Mouse (Mus musculus): ENCODE results near the gene Nubp2. TPM values are rescaled to one million over a fixed set of nuclear protein-coding genes. Genes with fewer than 3 reads are reported as not detected.

Nubp2 gene
- polyA plus RNA-seq, 1 experiment from 2014 or later, result 71.8 TPM

- 77% methylated on average over 8 of the region's 8 CpGs for WGBS
- H3K27me3 ChIP-seq (replicated peaks; ENCODE audit: low read depth, poor library complexity, severe bottlenecking), result no peaks in the 10 kb centered on the region
- H3K27ac ChIP-seq (replicated peaks), result no peak overlapping the region
- H3K4me1 ChIP-seq, result peaks cover 19% of the 10 kb centered on the region
- no peak overlapping the region for H3K4me3 ChIP-seq
- no peak for DNase-seq (ENCODE audit: low spot score)
- H3K9me3 ChIP-seq, result no peaks in the 10 kb centered on the region
- no peaks in the 10 kb centered on the region for H3K36me3 ChIP-seq (replicated peaks)
Measured at GRCm38 (mm10) chr17:24874989-24875388, 11.2 kb downstream of the Nubp2 start.

DNA sequence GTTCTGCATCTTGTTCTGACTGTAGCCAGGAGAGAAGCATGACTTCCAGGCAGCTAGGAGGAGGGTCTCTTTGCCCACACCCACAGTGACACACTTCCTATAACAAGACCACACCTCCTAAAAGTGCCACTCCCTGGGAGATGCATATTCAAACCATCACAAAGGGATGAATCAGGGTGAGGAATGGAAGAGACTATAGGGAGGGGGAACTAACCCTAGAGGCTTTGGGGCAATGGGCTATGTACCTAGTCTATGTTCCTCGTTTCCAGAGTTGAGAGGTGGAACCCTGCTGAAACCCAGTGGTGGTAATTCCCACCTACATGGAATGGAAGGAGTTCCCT, 11.8 kb downstream of the Nubp2 start:
- no peak for DNase-seq (ENCODE audit: low spot score)
- no peaks in the 10 kb centered on the region for H3K36me3 ChIP-seq (replicated peaks)
- WGBS, result 73% methylated on average over 1 of the region's 1 CpGs

GRCm38 (mm10) chr17:24873695-24874404, 12.3 kb downstream of the Nubp2 start:
- Histone ChIP-seq H3K4me1 (peaks cover 19% of the 10 kb centered on the region), H3K9me3 (no peaks in the 10 kb centered on the region), H3K4me3 (no peak overlapping the region), H3K27ac (replicated peaks) (no peak overlapping the region), H3K27me3 (replicated peaks; ENCODE audit: low read depth, poor library complexity, severe bottlenecking) (no peaks in the 10 kb centered on the region), H3K36me3 (replicated peaks) (no peaks in the 10 kb centered on the region)
- DNase-seq (ENCODE audit: low spot score), result no peak
- 41% methylated on average over 4 of the region's 4 CpGs for WGBS

More for the DNA sequence above, 11.8 kb downstream of the Nubp2 start:
- H3K9me3 ChIP-seq, result no peaks in the 10 kb centered on the region
- H3K4me3 ChIP-seq, result no peak overlapping the region
- no peaks in the 10 kb centered on the region for H3K27me3 ChIP-seq (replicated peaks; ENCODE audit: low read depth, poor library complexity, severe bottlenecking)
- no peak overlapping the region for H3K27ac ChIP-seq (replicated peaks)
- peaks cover 19% of the 10 kb centered on the region for H3K4me1 ChIP-seq

GRCm38 (mm10) chr17:24867914-24868313, 18.2 kb downstream of the Nubp2 start:
- Histone ChIP-seq H3K36me3 (replicated peaks) (peaks cover 5% of the 10 kb centered on the region; the same call in 1 of the 2 replicates), H3K4me1 (no peaks in the 10 kb centered on the region), H3K27me3 (replicated peaks; ENCODE audit: low read depth, poor library complexity, severe bottlenecking) (no peaks in the 10 kb centered on the region), H3K4me3 (no peak overlapping the region), H3K27ac (replicated peaks) (no peak overlapping the region), H3K9me3 (no peaks in the 10 kb centered on the region)
- WGBS, result 93% methylated on average over 10 of the region's 10 CpGs
- no peak for DNase-seq (ENCODE audit: low spot score)

DNA sequence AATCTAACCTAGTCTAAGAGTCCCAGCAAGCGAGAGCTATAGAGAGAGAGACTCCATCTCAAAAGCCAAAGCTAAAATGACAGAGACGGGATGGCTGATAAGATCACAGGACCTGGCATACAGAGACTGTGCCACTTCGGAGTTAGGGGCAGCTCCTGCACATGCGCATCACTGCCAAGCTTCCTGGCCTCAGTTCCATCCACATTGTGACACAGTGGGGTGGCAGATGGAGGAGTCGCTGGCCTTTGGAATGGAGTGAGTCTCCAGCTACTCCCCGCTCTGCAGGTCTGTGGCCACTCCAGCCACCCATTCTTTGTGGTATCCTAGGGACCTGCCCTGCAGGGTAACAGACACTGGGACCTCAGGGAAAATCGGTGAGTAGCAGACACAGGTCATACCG, 20.4 kb downstream of the Nubp2 start, which contains the start of gene Igfals:
Gene Igfals (plus strand): TSS at position 222 of the 400 bp plus-strand sequence.
- Histone ChIP-seq H3K27me3 (replicated peaks; ENCODE audit: low read depth, poor library complexity, severe bottlenecking) (no peaks in the 10 kb centered on the region), H3K4me1 (no peaks in the 10 kb centered on the region), H3K4me3 (no peak within 1 kb of the TSS), H3K36me3 (replicated peaks) (peaks cover 24% of the 10 kb centered on the region), H3K27ac (replicated peaks) (no peak within 1 kb of the TSS), H3K9me3 (no peaks in the 10 kb centered on the region)
- 91% methylated on average over 8 of the region's 8 CpGs for WGBS
- DNase-seq (ENCODE audit: low spot score), result no peak

GRCm38 (mm10) chr17:24861785-24862184, 24.4 kb downstream of the Nubp2 start:
- DNase-seq (ENCODE audit: low spot score), result no peak
- Histone ChIP-seq H3K9me3 (no peaks in the 10 kb centered on the region), H3K36me3 (replicated peaks) (peaks cover 43% of the 10 kb centered on the region), H3K27me3 (replicated peaks; ENCODE audit: low read depth, poor library complexity, severe bottlenecking) (no peaks in the 10 kb centered on the region), H3K4me1 (no peaks in the 10 kb centered on the region), H3K27ac (replicated peaks) (no peak overlapping the region), H3K4me3 (no peak overlapping the region)
- WGBS, result 96% methylated on average over 3 of the region's 3 CpGs

DNA sequence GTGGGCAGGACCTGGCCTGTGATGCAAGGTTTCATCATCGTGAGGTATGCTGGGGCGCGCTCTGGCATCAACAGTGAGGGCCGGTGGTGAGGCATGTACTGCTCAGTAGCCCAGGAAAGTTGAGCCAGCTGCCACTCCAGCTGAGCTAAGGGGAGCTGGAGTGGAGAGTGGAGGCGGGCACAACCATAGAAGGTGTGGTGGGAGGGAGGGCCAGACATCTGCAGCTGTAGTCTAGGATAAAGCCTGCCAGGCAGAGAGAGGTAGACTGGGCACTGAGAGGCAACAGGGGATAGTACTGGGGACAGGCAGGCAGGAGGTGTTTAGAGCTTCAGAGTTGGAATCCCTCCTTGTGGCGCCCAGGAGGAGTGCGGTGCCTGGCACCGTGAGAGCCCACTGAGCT, 26.1 kb downstream of the Nubp2 start:
- no peak overlapping the region for H3K4me3 ChIP-seq
- 91% methylated on average over 8 of the region's 8 CpGs for WGBS
- no peak overlapping the region for H3K27ac ChIP-seq (replicated peaks)

DNA sequence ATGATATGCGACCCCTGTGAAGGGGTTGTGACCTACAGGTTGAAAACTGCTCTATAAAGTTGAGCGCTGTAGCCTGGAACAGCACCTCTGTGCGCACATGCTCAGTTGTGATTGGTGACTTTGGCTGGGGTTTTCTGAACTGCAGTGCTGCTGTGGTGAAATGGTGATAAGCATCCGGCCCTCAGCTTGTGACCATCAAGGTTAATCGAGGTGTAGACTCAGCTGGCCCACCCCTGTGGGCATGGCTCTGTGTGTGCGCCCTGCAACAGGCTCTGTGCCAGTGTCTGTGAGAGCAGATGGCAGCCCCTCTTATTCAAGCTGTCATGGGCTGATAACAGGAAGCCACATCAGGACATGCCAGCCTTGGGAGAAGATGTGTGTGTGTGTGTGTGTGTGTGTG, 27.2 kb downstream of the Nubp2 start:
- H3K4me3 ChIP-seq, result no peak overlapping the region
- no peak overlapping the region for H3K27ac ChIP-seq (replicated peaks)
- H3K9me3 ChIP-seq, result no peaks in the 10 kb centered on the region
- peaks cover 43% of the 10 kb centered on the region for H3K36me3 ChIP-seq (replicated peaks)
- no peaks in the 10 kb centered on the region for H3K27me3 ChIP-seq (replicated peaks; ENCODE audit: low read depth, poor library complexity, severe bottlenecking)
- H3K4me1 ChIP-seq, result no peaks in the 10 kb centered on the region
- 90% methylated on average over 6 of the region's 6 CpGs for WGBS
- no peak for DNase-seq (ENCODE audit: low spot score)

More for the DNA sequence above, 26.1 kb downstream of the Nubp2 start:
- Histone ChIP-seq H3K4me1 (no peaks in the 10 kb centered on the region), H3K36me3 (replicated peaks) (peaks cover 42% of the 10 kb centered on the region), H3K27me3 (replicated peaks; ENCODE audit: low read depth, poor library complexity, severe bottlenecking) (no peaks in the 10 kb centered on the region), H3K9me3 (no peaks in the 10 kb centered on the region)
- DNase-seq (ENCODE audit: low spot score), result no peak

GRCm38 (mm10) chr17:24857831-24858470, 28.2 kb downstream of the Nubp2 start:
- Histone ChIP-seq H3K27ac (replicated peaks) (no peak overlapping the region), H3K36me3 (replicated peaks) (peaks cover 51% of the 10 kb centered on the region), H3K4me3 (no peak overlapping the region), H3K4me1 (no peaks in the 10 kb centered on the region), H3K27me3 (replicated peaks; ENCODE audit: low read depth, poor library complexity, severe bottlenecking) (no peaks in the 10 kb centered on the region), H3K9me3 (no peaks in the 10 kb centered on the region)
- 88% methylated on average over 8 of the region's 8 CpGs for WGBS
- no peak for DNase-seq (ENCODE audit: low spot score)

DNA sequence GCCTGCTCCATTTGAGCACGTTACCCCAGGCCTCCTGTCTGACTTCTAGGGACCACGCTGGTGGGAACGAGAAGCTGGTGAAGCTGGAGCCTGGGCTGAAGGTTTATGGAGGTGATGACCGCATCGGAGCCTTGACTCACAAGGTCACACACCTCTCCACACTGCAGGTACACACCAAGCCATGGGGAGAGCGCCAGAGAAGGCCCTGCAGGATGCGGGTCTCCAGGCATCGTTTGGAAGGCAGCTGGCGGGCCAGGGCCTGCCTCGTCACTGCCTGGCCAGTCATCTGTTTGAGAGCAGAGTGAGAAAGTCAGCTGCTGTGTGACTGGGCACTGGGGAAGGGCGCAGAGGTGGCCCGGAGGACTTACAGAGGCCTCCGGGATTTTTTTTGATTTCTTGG, 29.6 kb downstream of the Nubp2 start:
- H3K36me3 ChIP-seq (replicated peaks), result peaks cover 39% of the 10 kb centered on the region
- H3K9me3 ChIP-seq, result no peaks in the 10 kb centered on the region
- no peaks in the 10 kb centered on the region for H3K4me1 ChIP-seq
- DNase-seq (ENCODE audit: low spot score), result no peak
- no peak overlapping the region for H3K27ac ChIP-seq (replicated peaks)
- 86% methylated on average over 13 of the region's 13 CpGs for WGBS
- peaks cover 3% of the 10 kb centered on the region for H3K27me3 ChIP-seq (replicated peaks; ENCODE audit: low read depth, poor library complexity, severe bottlenecking)
- no peak overlapping the region for H3K4me3 ChIP-seq

DNA sequence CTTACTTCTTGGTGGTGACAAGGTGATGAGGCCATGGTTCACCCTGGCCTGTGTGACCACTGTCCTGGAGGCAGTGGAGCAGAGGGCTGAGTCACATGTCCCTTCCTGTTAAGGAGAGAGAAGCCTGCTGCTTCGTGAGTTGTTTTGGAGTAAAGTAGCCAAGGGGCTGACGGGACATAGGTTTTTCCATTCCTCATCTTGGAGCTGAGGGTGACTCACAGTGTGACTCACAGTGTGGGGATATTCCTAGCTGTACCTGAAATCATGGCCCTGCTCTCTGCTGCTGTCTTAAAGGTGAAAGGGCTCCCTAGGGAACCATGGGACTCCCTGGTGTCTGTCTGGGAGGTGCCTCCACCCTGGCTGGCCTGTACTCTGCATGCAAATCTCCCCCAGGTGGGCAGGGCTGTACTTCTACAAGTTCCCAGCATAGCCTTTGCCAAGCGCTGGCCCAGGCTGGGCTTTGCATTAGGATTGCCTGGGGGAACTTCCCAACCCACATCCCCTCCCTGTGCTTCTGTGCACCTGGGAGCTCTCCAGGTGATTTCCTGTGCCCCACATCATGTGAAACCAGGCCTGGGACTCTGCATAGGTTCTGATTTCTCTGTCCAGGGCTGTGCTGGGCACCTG, 30.2 kb downstream of the Nubp2 start:
- peaks cover 33% of the 10 kb centered on the region for H3K36me3 ChIP-seq (replicated peaks)
- DNase-seq (ENCODE audit: low spot score), result no peak
- WGBS, result 80% methylated on average over 3 of the region's 3 CpGs
- no peak overlapping the region for H3K4me3 ChIP-seq
- no peak overlapping the region for H3K27ac ChIP-seq (replicated peaks)
- no peaks in the 10 kb centered on the region for H3K9me3 ChIP-seq
- H3K27me3 ChIP-seq (replicated peaks; ENCODE audit: low read depth, poor library complexity, severe bottlenecking), result peaks cover 10% of the 10 kb centered on the region
- peaks cover 6% of the 10 kb centered on the region for H3K4me1 ChIP-seq

DNA sequence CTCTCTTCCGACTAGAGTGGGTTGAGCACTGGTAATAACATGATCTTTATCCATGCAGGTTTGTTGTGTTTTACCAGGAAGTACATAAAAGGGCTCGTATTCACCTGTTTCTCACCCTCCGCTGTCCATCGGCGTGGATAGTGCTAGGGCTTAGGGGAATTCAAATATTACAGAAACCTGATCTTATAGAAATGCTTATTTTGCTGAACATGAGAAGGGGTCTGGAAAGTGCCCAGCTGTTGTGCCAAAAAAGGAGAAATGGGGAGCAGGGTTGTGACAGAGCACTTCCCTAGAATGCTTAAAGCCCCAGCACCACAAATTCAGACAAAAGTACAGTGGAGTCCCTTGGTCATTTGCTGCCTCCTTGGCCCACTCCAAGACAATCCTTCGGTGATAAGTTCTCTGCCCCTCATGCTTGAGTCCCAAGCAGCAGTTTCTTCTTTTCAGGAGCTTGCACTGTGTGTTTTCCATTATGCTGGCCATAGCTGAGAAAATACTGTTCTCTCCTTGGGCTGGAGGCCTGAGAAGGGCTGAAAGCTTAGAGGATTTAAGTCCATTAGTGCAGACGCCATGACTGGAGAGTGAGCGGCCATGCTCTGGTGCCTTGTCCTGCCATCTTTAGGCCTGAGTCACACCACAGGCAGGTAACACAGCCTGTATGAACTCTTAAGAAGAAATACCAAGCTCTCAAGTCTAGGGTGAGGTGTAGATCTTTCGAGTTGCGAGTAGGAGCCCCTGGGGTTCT, 34.6 kb downstream of the Nubp2 start:
- Histone ChIP-seq H3K27me3 (replicated peaks; ENCODE audit: low read depth, poor library complexity, severe bottlenecking) (peaks cover 14% of the 10 kb centered on the region), H3K4me1 (peaks cover 23% of the 10 kb centered on the region), H3K4me3 (peak overlapping the region; percentile 87), H3K9me3 (no peaks in the 10 kb centered on the region), H3K27ac (replicated peaks) (no peak overlapping the region), H3K36me3 (replicated peaks) (peaks cover 10% of the 10 kb centered on the region)
- DNase-seq (ENCODE audit: low spot score), result no peak
- 78% methylated on average over 10 of the region's 10 CpGs for WGBS

Measured in embryonic facial prominence, embryonic 10.5 days (tissue).